Comparison of ENCODE assay signal across 10 mouse cellular contexts in the genomic region with DNA sequence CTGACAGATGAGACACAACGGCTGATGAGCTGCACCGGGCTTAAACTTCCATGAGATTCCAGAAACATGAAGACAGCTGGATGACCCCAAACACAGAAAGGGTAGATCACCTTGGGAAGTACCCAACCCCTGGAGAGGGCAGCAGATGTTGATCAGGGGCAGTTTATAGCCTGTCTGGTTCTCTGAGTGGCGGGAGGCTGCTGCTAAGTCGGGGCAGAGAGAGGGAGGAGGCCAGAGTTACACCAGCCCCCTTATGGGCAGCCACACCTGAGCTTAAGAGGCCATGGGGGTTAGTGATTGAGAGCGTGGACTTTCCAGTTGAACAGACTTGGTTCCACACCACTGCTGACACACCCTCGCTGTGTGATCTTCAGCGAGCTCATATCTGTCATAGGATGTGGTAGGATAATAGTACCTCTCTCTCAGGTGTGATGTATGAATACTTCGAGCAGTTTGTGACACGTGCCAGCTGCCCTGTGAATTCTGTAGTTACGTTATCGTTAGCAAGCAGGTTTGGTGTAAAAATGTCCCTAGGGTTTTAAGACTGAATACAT. TPM values are rescaled to one million over a fixed set of nuclear protein-coding genes. Genes with fewer than 3 reads are reported as not detected.
DNase-seq lines count a peak whose midpoint lies in the region; ATAC-seq and TF ChIP-seq lines count a peak whose summit lies in the region.
"Had no signal": no experiment of that assay in that cellular context is flagged by ENCODE, and none has a peak within 500 bp of the region (broad histone marks: within the 10 kb centered on the region; RNA-seq: fewer than 3 reads in every experiment).

No protein-coding gene starts in this region.

- H3K27ac ChIP-seq in gastrocnemius, adult 2 months: peak overlapping the region; percentile 88
- peak overlapping the region; percentile 70; the same call in 1 of the 2 replicates for H3K27ac ChIP-seq in testis, adult 2 months (ENCODE audit: control insufficient read depth, insufficient read depth, low read depth, low read length)
- no peak overlapping the region for H3K27ac ChIP-seq in liver, embryonic 15.5 days (replicated peaks)
- H3K27ac ChIP-seq in left cerebral cortex, adult 2 months: no peak overlapping the region

- H3K4me2 ChIP-seq in liver, embryonic 15.5 days: peak overlapping the region; percentile 99

- H3K27me3 ChIP-seq in testis, adult 2 months (ENCODE audit: control insufficient read depth, insufficient read depth, low read length): no peaks in the 10 kb centered on the region
- H3K27me3 ChIP-seq in liver, embryonic 15.5 days: peaks cover 25% of the 10 kb centered on the region

- no peaks in the 10 kb centered on the region for H3K9me3 ChIP-seq in liver, embryonic 15.5 days (replicated peaks)

- peaks cover 9% of the 10 kb centered on the region for H3K4me1 ChIP-seq in testis, adult 2 months (ENCODE audit: control insufficient read depth, insufficient read depth, low read length)
- H3K4me1 ChIP-seq in liver, embryonic 15.5 days (replicated peaks): peaks cover 36% of the 10 kb centered on the region

- no peak for TF ChIP-seq CTCF in gastrocnemius, adult 2 months (IDR thresholded peaks at IDR 0.05)
- no peak for TF ChIP-seq CTCF in testis, adult 2 months (IDR thresholded peaks at IDR 0.05; ENCODE audit: control insufficient read depth, insufficient read depth, insufficient replicate concordance, low read depth, low read length)
- TF ChIP-seq CTCF in left cerebral cortex, adult 2 months (IDR thresholded peaks at IDR 0.05): no peak

- intact Hi-C loops in gastrocnemius, adult 2 months (cut with DNase I): no loop called here
- intact Hi-C loops in left cerebral cortex, adult 2 months (cut with DNase I): loop anchor here (2.0 kb wide), 1 partner anchor 30 kb away; no protein-coding TSS in a partner anchor

- no peak for ATAC-seq in liver, embryonic 15.5 days (ENCODE audit: insufficient read depth)

- no peak overlapping the region for H3K4me3 ChIP-seq in gastrocnemius, adult 2 months
- H3K4me3 ChIP-seq in testis, adult 2 months (ENCODE audit: control insufficient read depth, low read depth, low read length): peak overlapping the region; percentile 90
- H3K4me3 ChIP-seq in liver, embryonic 15.5 days (replicated peaks): no peak overlapping the region; the same call in 1 of the 2 replicates
- no peak overlapping the region for H3K4me3 ChIP-seq in left cerebral cortex, adult 2 months

- no peak for DNase-seq in gastrocnemius, adult 2 months
- DNase-seq in gastrocnemius, adult 8-10 months (ENCODE audit: low spot score in 2 of 2): no peak
- DNase-seq in testis, postnatal 14 days (ENCODE audit: low spot score): no peak
- no peak for DNase-seq in T-cell, adult 2 months (ENCODE audit: low spot score)
- no peak for DNase-seq in layer of hippocampus, adult 9-11 months
- DNase-seq in left cerebral cortex, adult 2 months (ENCODE audit: extremely low spot score in 1 of 2, low spot score in 2 of 2): no peak
- DNase-seq: adrenal gland, postnatal 10 days; right cerebral cortex, postnatal 14 days had no signal

- peak overlapping the region; percentile 65; the same call in 1 of the 2 replicates for H3K9ac ChIP-seq in liver, embryonic 15.5 days

- no peak for TF ChIP-seq POLR2A in testis, adult 2 months (IDR thresholded peaks at IDR 0.05; ENCODE audit: control insufficient read depth, low read depth, low read length)

- WGBS in liver, embryonic 15.5 days (ENCODE audit: insufficient replicate concordance): 59% methylated on average over 11 of the region's 11 CpGs

- H3K36me3 ChIP-seq in testis, adult 2 months (ENCODE audit: control insufficient read depth, insufficient read depth, low read length): no peaks in the 10 kb centered on the region
- H3K36me3 ChIP-seq in liver, embryonic 15.5 days (replicated peaks): no peaks in the 10 kb centered on the region

RNA-seq across cellular contexts. Expression of a gene that starts 1.2 kb away (rescaled TPM):
- 1 to 10 TPM; 6.7 to 7.1 TPM for total RNA-seq in gastrocnemius, adult 2 months (2021)
- 1 to 10 TPM; 4.1 to 8.0 (median 6.0) TPM for total RNA-seq in gastrocnemius, adult 8-10 months (2022)
- 17.1 and 19.1 TPM in 2 replicates for polyA plus RNA-seq in testis, adult 2 months (2012; rRNA removed)
- polyA plus RNA-seq in liver, embryonic 15.5 days (2015; fragmentation: Nextera tagmentation; extraction: Ambion mirVana): 3.6 and 3.7 TPM in 2 replicates
- 10 to 100 TPM; 59.4 to 61.0 TPM for total RNA-seq in left cerebral cortex, adult 2 months (2021)

RNA-seq across cellular contexts. Expression of a gene that starts 57.7 kb away (rescaled TPM):
- 100 to 1,000 TPM; 684 to 874 TPM for total RNA-seq in gastrocnemius, adult 2 months (2021)
- total RNA-seq in gastrocnemius, adult 8-10 months (2022): 100 to 1,000 TPM; 712 to 770 (median 740) TPM
- polyA plus RNA-seq in testis, adult 2 months (2012; rRNA removed): 83.3 and 94.8 TPM in 2 replicates
- 397 and 473 TPM in 2 replicates for polyA plus RNA-seq in liver, embryonic 15.5 days (2015; fragmentation: Nextera tagmentation; extraction: Ambion mirVana)
- 100 to 1,000 TPM; 328 to 341 TPM for total RNA-seq in left cerebral cortex, adult 2 months (2021)

Comparison
In these comparisons a context has a peak if more than half of its experiments do, and no peak if none do; other contexts are left out.
1. H3K27ac ChIP-seq: peak in gastrocnemius, adult 2 months (single experiment) and testis, adult 2 months (single experiment); none in liver, embryonic 15.5 days (single experiment) and left cerebral cortex, adult 2 months (single experiment).
2. RNA of a gene that starts 1.2 kb away (total RNA-seq): 59.4 to 61.0 TPM in left cerebral cortex, adult 2 months; 6.7 to 7.1 TPM in gastrocnemius, adult 2 months and 4.1 to 8.0 TPM in gastrocnemius, adult 8-10 months; every median in the first group is over 4 times any median in the second.